Mouse (Mus musculus) MEL (cell line): Measurements from ENCODE around the gene Usp19. TPM values are rescaled to one million over a fixed set of nuclear protein-coding genes. Genes with fewer than 3 reads are reported as not detected.

ENCODE experiments used
- DNase-seq: peaks from one replicate; pipeline ENCODE4 v3.0.0; 2011; ENCODE audit warnings: low read depth, low spot score
- H3K27ac ChIP-seq: 2 replicates; pipeline ENCODE4 v1.5.1; 2012; ENCODE audit warnings: low read depth, mild to moderate bottlenecking, control low read depth, low read length, moderate library complexity; ENCODE audit not compliant: control insufficient read depth
- H3K27me3 ChIP-seq, 2 experiments: fragments of 150-350 bp in 1 of 2; sonication (generic) in 1 of 2; 2 replicates each; pipeline ENCODE4 v1.6.1; 2012; ENCODE audit warnings: low read length in 2 of 2, mild to moderate bottlenecking in 2 of 2, improper control_type of control experiment in 1 of 2, moderate library complexity in 1 of 2; ENCODE audit not compliant: insufficient read depth in 2 of 2, control insufficient read depth in 1 of 2
- H3K36me3 ChIP-seq, 2 experiments: 2 replicates each; pipeline ENCODE4 v1.6.1; 2012 to 2014; ENCODE audit warnings: low read length in 2 of 2, improper control_type of control experiment in 1 of 2, inconsistent platforms in 1 of 2, mild to moderate bottlenecking in 1 of 2; ENCODE audit not compliant: insufficient read depth in 2 of 2, control insufficient read depth in 1 of 2
- H3K4me1 ChIP-seq, 2 experiments: fragments of 150-350 bp in 1 of 2; sonication (generic) in 1 of 2; 2 replicates each; pipeline ENCODE4 v1.6.1; 2012; ENCODE audit warnings: low read length in 2 of 2, improper control_type of control experiment in 1 of 2, mild to moderate bottlenecking in 1 of 2; ENCODE audit not compliant: insufficient read depth in 2 of 2, control insufficient read depth in 1 of 2
- H3K4me3 ChIP-seq, 2 experiments: fragments of 150-350 bp in 1 of 2; sonication (generic) in 1 of 2; 2 replicates each; pipeline ENCODE4 v1.5.1; 2012; ENCODE audit warnings: low read depth in 2 of 2, low read length in 2 of 2, mild to moderate bottlenecking in 2 of 2, moderate library complexity in 2 of 2, control low read depth in 1 of 2, improper control_type of control experiment in 1 of 2; ENCODE audit not compliant: control insufficient read depth in 1 of 2, insufficient read depth in 1 of 2
- H3K79me2 ChIP-seq: 2 replicates; pipeline ENCODE4 v1.6.1; 2012; ENCODE audit warnings: mild to moderate bottlenecking, low read length, moderate library complexity; ENCODE audit not compliant: control insufficient read depth, poor library complexity, insufficient read depth
- H3K9ac ChIP-seq: 2 replicates; pipeline ENCODE4 v1.6.1; 2012; ENCODE audit warnings: low read depth, mild to moderate bottlenecking, control low read depth, low read length, moderate library complexity; ENCODE audit not compliant: control insufficient read depth, poor library complexity, severe bottlenecking
- H3K9me3 ChIP-seq: fragments of 150-350 bp; sonication (generic); replicated peaks from 2 replicates; pipeline ENCODE4 v1.6.1; 2012; ENCODE audit warnings: mild to moderate bottlenecking, low read length, improper control_type of control experiment, moderate library complexity; ENCODE audit not compliant: insufficient read depth
- BHLHE40 ChIP-seq: IDR thresholded peaks from 2 replicates; pipeline ENCODE4 v1.6.1; 2012; ENCODE audit warnings: low read depth, mild to moderate bottlenecking, inconsistent platforms, low read length, improper control_type of control experiment, borderline replicate concordance
- CHD1 ChIP-seq: IDR thresholded peaks from 2 replicates; pipeline ENCODE4 v1.6.1; 2012; ENCODE audit warnings: low read depth, mild to moderate bottlenecking, inconsistent platforms, low read length, improper control_type of control experiment
- CTCF ChIP-seq, 3 experiments: IDR thresholded peaks in 2 of 3; conservative IDR thresholded peaks in 1 of 3; 2 replicates each; pipeline ENCODE4 v1.5.1; 2011 to 2012; ENCODE audit warnings: low read length in 3 of 3, low read depth in 2 of 3, mild to moderate bottlenecking in 2 of 3, improper control_type of control experiment in 1 of 3, inconsistent platforms in 1 of 3, mixed read lengths in 1 of 3, moderate library complexity in 1 of 3; ENCODE audit not compliant: control insufficient read depth in 1 of 3, insufficient read depth in 1 of 3, poor library complexity in 1 of 3, severe bottlenecking in 1 of 3
- E2F4 ChIP-seq: IDR thresholded peaks from 2 replicates; pipeline ENCODE4 v1.6.1; 2011; ENCODE audit warnings: low read depth, low read length, improper control_type of control experiment, borderline replicate concordance
- ELF1 ChIP-seq: IDR thresholded peaks from 2 replicates; pipeline ENCODE4 v1.6.1; 2014; ENCODE audit warnings: low read depth, mild to moderate bottlenecking, inconsistent platforms, low read length, improper control_type of control experiment, moderate library complexity
- EP300 ChIP-seq, 2 experiments: IDR thresholded peaks; 2 replicates each; pipeline ENCODE4 v1.6.1; 2011; ENCODE audit warnings: improper control_type of control experiment in 2 of 2, low read length in 2 of 2, low read depth in 1 of 2, mild to moderate bottlenecking in 1 of 2
- ETS1 ChIP-seq: IDR thresholded peaks from 2 replicates; pipeline ENCODE4 v1.6.1; 2012; ENCODE audit warnings: low read depth, mild to moderate bottlenecking, inconsistent platforms, low read length, improper control_type of control experiment, moderate library complexity
- GABPA ChIP-seq: IDR thresholded peaks from 2 replicates; pipeline ENCODE4 v1.6.1; 2012; ENCODE audit warnings: low read depth, mild to moderate bottlenecking, inconsistent platforms, low read length, improper control_type of control experiment, moderate library complexity
- GATA1 ChIP-seq: IDR thresholded peaks from 2 replicates; pipeline ENCODE4 v1.6.1; 2011; ENCODE audit warnings: low read depth, low read length, improper control_type of control experiment
- JUND ChIP-seq: IDR thresholded peaks from 2 replicates; pipeline ENCODE4 v1.6.1; 2011; ENCODE audit warnings: low read depth, mild to moderate bottlenecking, improper control_type of control experiment, low read length
- KAT2A ChIP-seq: conservative IDR thresholded peaks from 2 replicates; pipeline ENCODE4 v1.6.1; 2012; ENCODE audit warnings: low read depth, low read length, improper control_type of control experiment, inconsistent platforms
- MAFK ChIP-seq: IDR thresholded peaks from 2 replicates; pipeline ENCODE4 v1.6.1; 2011; ENCODE audit warnings: low read depth, mild to moderate bottlenecking, low read length, improper control_type of control experiment, borderline replicate concordance
- MAZ ChIP-seq: IDR thresholded peaks from 2 replicates; pipeline ENCODE4 v1.6.1; 2012; ENCODE audit warnings: low read depth, mild to moderate bottlenecking, inconsistent platforms, low read length, improper control_type of control experiment
- MEF2A ChIP-seq: IDR thresholded peaks from 2 replicates; pipeline ENCODE4 v1.6.1; 2014; ENCODE audit warnings: low read depth, mild to moderate bottlenecking, inconsistent platforms, low read length, improper control_type of control experiment; ENCODE audit not compliant: poor library complexity, insufficient replicate concordance, severe bottlenecking; ENCODE audit errors: extremely low read depth
- MXI1 ChIP-seq: IDR thresholded peaks from 2 replicates; pipeline ENCODE4 v1.6.1; 2011; ENCODE audit warnings: mild to moderate bottlenecking, low read depth, low read length, improper control_type of control experiment
- MYB ChIP-seq: IDR thresholded peaks from 2 replicates; pipeline ENCODE4 v1.6.1; 2011; ENCODE audit warnings: mild to moderate bottlenecking, low read depth, low read length, improper control_type of control experiment
- MYC ChIP-seq: IDR thresholded peaks from 2 replicates; pipeline ENCODE4 v1.6.1; 2011; ENCODE audit warnings: low read depth, mild to moderate bottlenecking, low read length, improper control_type of control experiment, moderate library complexity
- NELFE ChIP-seq: IDR thresholded peaks from 2 replicates; pipeline ENCODE4 v1.6.1; 2011; ENCODE audit warnings: low read depth, low read length, improper control_type of control experiment
- NRF1 ChIP-seq: IDR thresholded peaks from 2 replicates; pipeline ENCODE4 v1.6.1; 2014; ENCODE audit warnings: low read depth, mild to moderate bottlenecking, inconsistent platforms, low read length, improper control_type of control experiment, moderate library complexity; ENCODE audit not compliant: poor library complexity, insufficient read depth, severe bottlenecking
- POLR2A ChIP-seq, 2 experiments: IDR thresholded peaks; 2 replicates each; pipeline ENCODE4 v1.6.1; 2011 to 2012; ENCODE audit warnings: low read length in 2 of 2, mild to moderate bottlenecking in 2 of 2, control low read depth in 1 of 2, improper control_type of control experiment in 1 of 2, low read depth in 1 of 2, moderate library complexity in 1 of 2; ENCODE audit not compliant: control insufficient read depth in 1 of 2, insufficient read depth in 1 of 2, poor library complexity in 1 of 2
- POLR2AphosphoS2 ChIP-seq: IDR thresholded peaks from 2 replicates; pipeline ENCODE4 v1.6.1; 2011; ENCODE audit warnings: low read length, improper control_type of control experiment
- POLR2AphosphoS5 ChIP-seq: IDR thresholded peaks from 2 replicates; pipeline ENCODE4 v1.6.1; 2012; ENCODE audit warnings: low read depth, borderline replicate concordance, mild to moderate bottlenecking, inconsistent platforms, low read length, moderate library complexity, mixed read lengths
- RAD21 ChIP-seq: IDR thresholded peaks from 2 replicates; pipeline ENCODE4 v1.6.1; 2011; ENCODE audit warnings: mild to moderate bottlenecking, low read depth, low read length, improper control_type of control experiment
- RCOR1 ChIP-seq: IDR thresholded peaks from 2 replicates; pipeline ENCODE4 v1.6.1; 2012; ENCODE audit warnings: low read depth, mild to moderate bottlenecking, inconsistent platforms, low read length, improper control_type of control experiment
- SIN3A ChIP-seq: IDR thresholded peaks from 2 replicates; pipeline ENCODE4 v1.6.1; 2012; ENCODE audit warnings: low read length, improper control_type of control experiment, inconsistent platforms
- SMC3 ChIP-seq: IDR thresholded peaks from 2 replicates; pipeline ENCODE4 v1.6.1; 2011; ENCODE audit warnings: low read depth, low read length, improper control_type of control experiment
- TAL1 ChIP-seq: IDR thresholded peaks from 2 replicates; pipeline ENCODE4 v1.6.1; 2012; ENCODE audit warnings: mild to moderate bottlenecking, inconsistent platforms, low read length, moderate library complexity, mixed read lengths
- TBP ChIP-seq: IDR thresholded peaks from 2 replicates; pipeline ENCODE4 v1.8.0; 2011; ENCODE audit warnings: low read depth, low read length, improper control_type of control experiment
- TCF12 ChIP-seq: IDR thresholded peaks from 2 replicates; pipeline ENCODE4 v1.6.1; 2014; ENCODE audit warnings: low read depth, mild to moderate bottlenecking, inconsistent platforms, low read length, improper control_type of control experiment, moderate library complexity
- UBTF ChIP-seq: IDR thresholded peaks from 2 replicates; pipeline ENCODE4 v1.6.1; 2012; ENCODE audit warnings: low read depth, mild to moderate bottlenecking, inconsistent platforms, low read length, improper control_type of control experiment, moderate library complexity, borderline replicate concordance; ENCODE audit not compliant: insufficient read depth
- USF1 ChIP-seq: IDR thresholded peaks from 2 replicates; pipeline ENCODE4 v1.6.1; 2014; ENCODE audit warnings: low read depth, mild to moderate bottlenecking, inconsistent platforms, low read length, improper control_type of control experiment, moderate library complexity
- USF2 ChIP-seq, 2 experiments: IDR thresholded peaks; 2 replicates each; pipeline ENCODE4 v1.6.1; 2011 to 2012; ENCODE audit warnings: improper control_type of control experiment in 2 of 2, low read length in 2 of 2, borderline replicate concordance in 1 of 2, inconsistent platforms in 1 of 2, low read depth in 1 of 2, mild to moderate bottlenecking in 1 of 2; ENCODE audit not compliant: insufficient read depth in 1 of 2
- ZC3H11A ChIP-seq: IDR thresholded peaks from 2 replicates; pipeline ENCODE4 v1.6.1; 2012; ENCODE audit warnings: low read depth, mild to moderate bottlenecking, inconsistent platforms, low read length, improper control_type of control experiment
- ZKSCAN1 ChIP-seq: IDR thresholded peaks from 2 replicates; pipeline ENCODE4 v1.6.1; 2012; ENCODE audit warnings: low read depth, mild to moderate bottlenecking, inconsistent platforms, low read length, improper control_type of control experiment, moderate library complexity
- ZMIZ1 ChIP-seq: IDR thresholded peaks from 2 replicates; pipeline ENCODE4 v1.6.1; 2012; ENCODE audit warnings: low read depth, mild to moderate bottlenecking, inconsistent platforms, low read length, improper control_type of control experiment, moderate library complexity
- ZNF384 ChIP-seq: IDR thresholded peaks from 2 replicates; pipeline ENCODE4 v1.6.1; 2012; ENCODE audit warnings: low read depth, mild to moderate bottlenecking, inconsistent platforms, low read length, improper control_type of control experiment
- polyA plus RNA-seq, 2 experiments: library from polyadenylated mRNA; stranded (reverse) in 1 of 2; unstranded in 1 of 2; fragments of >175 nt in 1 of 2; fragments of >200 nt in 1 of 2; gene quantifications; 2 replicates each; pipeline versions ENCODE4 v1.2.1 to v1.2.4; 2012; ENCODE audit warnings: low replicate concordance in 2 of 2, low read depth in 1 of 2; ENCODE audit not compliant: insufficient read length in 2 of 2, insufficient read depth in 1 of 2, missing spikeins in 1 of 2
- total RNA-seq: library from RNA; depleted of rRNA; stranded (reverse); fragments of 300-350 nt; gene quantifications from 2 replicates; pipeline ENCODE4 v1.2.3, GENCODE M21; 2012

The Usp19 gene
- total and polyA plus RNA-seq, 3 experiments: 76.1 to 162 TPM; not detected in 1

GRCm38 (mm10) chr9:108451519-108452160 is 38.8 kb upstream of the Usp19 start:
- peak overlapping the region; percentile 90 for H3K27ac ChIP-seq
- DNase-seq: peak; percentile 80
- H3K4me1 ChIP-seq: peaks cover 23 to 59% of the 10 kb centered on the region in 2 experiments
- H3K79me2 ChIP-seq: peaks cover 5% of the 10 kb centered on the region
- peaks cover 0 to 25% of the 10 kb centered on the region in 2 experiments; a peak in 2 of 4 replicates for H3K36me3 ChIP-seq
- no peaks in the 10 kb centered on the region for H3K27me3 ChIP-seq
- no peaks in the 10 kb centered on the region for H3K9me3 ChIP-seq
- H3K9ac ChIP-seq: peak overlapping the region; percentile 74
- peak overlapping the region; percentile 69 to 80 for H3K4me3 ChIP-seq
- TF ChIP-seq ELF1 (no peak), TCF12 (peak; percentile 36; the same call in 1 of the 2 replicates), KAT2A (no peak), MEF2A (no peak), ZNF384 (no peak), POLR2AphosphoS5 (no peak), MYC (no peak; the same call in 1 of the 2 replicates), TBP (no peak), RAD21 (no peak), NRF1 (no peak), RCOR1 (no peak), USF1 (no peak), ZMIZ1 (no peak), E2F4 (no peak), TAL1 (peak; percentile 42; the same call in 1 of the 2 replicates), EP300 (IDR thresholded peaks at IDR 0.05; ENCODE audit: low read depth in 1 of 2, low read length in 2 of 2) (peak; percentile 48 to 74; a peak in 2 of 4 replicates), CHD1 (no peak), GATA1 (peak; percentile 84), ETS1 (no peak), POLR2AphosphoS2 (no peak), CTCF (IDR thresholded peaks at IDR 0.05 in 2 of 3, conservative IDR thresholded peaks at IDR 0.05 in 1 of 3; ENCODE audit: control insufficient read depth in 1 of 3, insufficient read depth in 1 of 3, low read depth in 2 of 3, low read length in 3 of 3, poor library complexity in 1 of 3, severe bottlenecking in 1 of 3) (no peak), SIN3A (peak; percentile 50; the same call in 1 of the 2 replicates), MAZ (no peak), POLR2A (IDR thresholded peaks at IDR 0.05; ENCODE audit: control insufficient read depth in 1 of 2, insufficient read depth in 1 of 2, low read depth in 1 of 2, low read length in 2 of 2, poor library complexity in 1 of 2) (no peak), ZKSCAN1 (0 out of 2 replicates have a peak, but pooled peaks have one; percentile 10), UBTF (no peak), BHLHE40 (no peak), MYB (no peak), MAFK (no peak), GABPA (no peak), ZC3H11A (no peak), SMC3 (no peak), MXI1 (no peak), JUND (no peak), NELFE (no peak; the same call in 1 of the 2 replicates), USF2 (IDR thresholded peaks at IDR 0.05; ENCODE audit: borderline replicate concordance in 1 of 2, insufficient read depth in 1 of 2, low read depth in 1 of 2, low read length in 2 of 2) (no peak)
